Mouse (Mus musculus): ENCODE results near the gene Ly6g6c.

- peak; percentile 94 for TF ChIP-seq EP300 (IDR thresholded peaks at IDR 0.05; ENCODE audit: low read depth)
- no peak for TF ChIP-seq CTCF (IDR thresholded peaks at IDR 0.05; ENCODE audit: low read depth)
These were observed 43.2 kb upstream of the Ly6g6c start for GRCm38 (mm10) chr17:35021842-35022477.

Measured in liver, postnatal 0 days (tissue).